Mouse (Mus musculus): ENCODE measurements around the gene Jag1.

Jag1 gene

DNA sequence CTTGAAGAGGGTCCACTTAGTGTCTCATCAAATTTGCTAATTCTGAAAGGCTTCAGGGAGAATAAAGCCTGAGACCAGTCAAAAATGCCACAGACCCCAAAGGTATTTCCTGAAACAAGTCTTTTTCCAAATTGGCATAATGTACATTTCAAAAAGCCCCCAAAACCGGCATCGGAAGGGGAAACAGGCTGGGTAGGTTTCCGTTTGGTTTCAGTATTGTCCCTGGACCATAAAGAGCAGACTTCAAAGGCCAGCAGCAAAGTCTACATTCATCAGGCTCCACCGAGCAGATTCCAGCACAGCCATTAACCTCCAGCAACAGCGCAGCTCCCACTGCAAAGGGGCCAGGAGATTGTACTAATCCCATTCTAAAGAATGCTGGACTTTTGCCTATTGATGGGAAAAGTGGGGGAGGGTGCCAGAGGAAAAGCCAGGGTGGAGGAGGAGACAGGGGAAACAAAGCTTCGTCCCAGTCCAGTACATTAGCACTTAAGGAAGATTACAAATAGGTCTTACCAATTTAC lies 17.2 kb downstream of the Jag1 start:
- no peak for DNase-seq

GRCm38 (mm10) chr2:137098269-137099035 lies 18.0 kb downstream of the Jag1 start:
- DNase-seq, result no peak

- DNase-seq, result no peak
Measured at GRCm38 (mm10) chr2:137096981-137097460, 19.4 kb downstream of the Jag1 start.

DNA sequence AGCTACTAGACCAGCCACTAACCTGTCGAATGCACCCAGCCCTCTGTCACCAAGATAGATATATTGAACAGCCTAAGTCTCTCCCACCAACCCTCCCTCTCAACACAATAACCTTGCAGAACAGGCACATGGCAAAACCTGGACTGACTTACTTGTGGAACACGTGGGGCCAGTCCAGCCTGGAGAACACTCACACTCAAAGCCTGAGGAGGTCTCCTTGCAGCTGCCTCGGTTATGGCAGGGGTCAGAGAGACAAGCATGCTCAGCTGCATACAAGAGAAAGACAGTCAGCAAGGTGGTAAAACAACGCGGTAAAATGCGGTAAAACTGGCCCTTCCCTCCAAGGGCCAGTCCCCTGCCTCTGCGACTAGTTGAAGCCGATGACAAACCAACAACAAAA lies 22.1 kb downstream of the Jag1 start:
- no peak for DNase-seq

- no peak for DNase-seq
Measured at GRCm38 (mm10) chr2:137093298-137093630, 23.2 kb downstream of the Jag1 start.

GRCm38 (mm10) chr2:137092523-137093297 lies 23.7 kb downstream of the Jag1 start:
- DNase-seq, result no peak

DNA sequence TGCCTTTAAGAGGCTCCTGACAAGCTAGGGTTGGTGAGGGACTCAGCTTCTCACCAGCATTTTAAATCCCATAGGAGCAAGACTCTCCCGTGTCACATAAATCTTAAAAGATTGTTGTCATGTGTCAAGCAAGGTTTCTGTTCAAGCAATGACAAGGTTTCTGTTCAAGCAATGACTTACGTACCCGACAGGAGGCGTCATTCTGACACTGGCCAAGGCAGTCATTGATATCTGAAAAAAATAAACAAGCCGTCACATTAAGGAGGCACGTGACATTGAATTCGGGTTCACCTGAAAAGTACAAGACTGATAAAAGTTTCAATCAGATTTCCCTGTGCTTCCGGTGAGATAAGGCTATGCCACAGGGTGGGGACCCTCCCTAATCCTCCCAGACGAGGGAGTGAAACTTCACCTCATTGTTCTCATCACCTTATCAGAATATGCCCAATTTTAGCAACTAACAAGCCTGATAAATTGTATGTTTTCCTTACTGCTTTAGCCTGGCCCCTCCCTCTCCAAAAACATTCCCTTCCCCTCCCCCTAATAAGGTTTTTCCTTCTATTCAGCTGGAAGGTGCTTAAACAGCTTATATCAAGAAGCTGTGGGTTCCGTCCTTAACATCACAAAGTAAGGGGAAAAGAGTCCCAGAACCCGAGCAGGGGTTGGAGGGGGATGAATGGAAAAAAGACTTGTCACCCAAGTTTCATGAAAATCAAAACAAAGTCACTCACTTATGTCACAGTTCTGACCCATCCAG lies 24.5 kb downstream of the Jag1 start:
- no peak for DNase-seq

- no peak for DNase-seq
Measured at GRCm38 (mm10) chr2:137087705-137088104, 28.7 kb downstream of the Jag1 start.

GRCm38 (mm10) chr2:137086621-137087395 lies 29.6 kb downstream of the Jag1 start:
- no peak for DNase-seq

DNA sequence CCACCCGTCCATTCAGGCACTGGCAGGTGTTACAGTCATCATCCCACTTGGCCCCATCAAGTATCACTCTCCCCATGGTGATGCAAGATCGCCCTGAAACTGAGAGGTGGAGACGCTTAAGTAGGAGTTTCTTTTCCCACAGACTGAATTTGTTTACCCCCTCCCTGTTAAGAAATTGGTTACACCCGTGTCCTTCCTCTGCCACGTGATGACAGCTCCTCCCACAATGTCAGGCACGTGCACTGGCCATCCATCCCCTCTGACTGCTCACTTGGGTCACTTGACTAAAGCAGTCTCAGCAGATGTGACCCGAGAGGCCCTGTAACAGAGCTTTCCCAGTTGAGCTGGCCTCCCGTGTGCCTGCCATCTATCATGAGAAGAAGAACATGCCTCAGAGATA lies 31.2 kb downstream of the Jag1 start:
- no peak for DNase-seq

GRCm38 (mm10) chr2:137082896-137083620 lies 33.4 kb downstream of the Jag1 start:
- DNase-seq, result no peak

- DNase-seq, result no peak
Measured at GRCm38 (mm10) chr2:137081001-137081400, 35.4 kb downstream of the Jag1 start.

DNA sequence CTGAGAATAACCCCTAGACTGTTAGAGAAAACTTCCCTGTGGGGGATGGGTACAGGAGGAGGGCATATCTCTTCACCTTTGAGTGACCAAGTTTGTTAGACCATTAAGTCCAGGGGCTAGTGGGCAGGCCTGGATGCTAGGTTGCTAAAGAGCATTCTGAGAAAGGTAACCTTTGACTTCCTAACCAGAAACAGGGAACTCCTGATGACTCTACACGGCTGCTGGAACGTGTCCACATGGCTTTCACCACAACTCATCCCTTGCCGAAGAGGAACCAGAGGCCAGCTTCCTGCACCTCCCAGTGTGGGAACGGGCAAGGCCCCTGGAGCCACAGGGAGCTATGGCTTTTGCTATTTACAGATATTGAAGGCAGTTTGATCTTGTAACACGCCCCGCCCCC lies 36.0 kb downstream of the Jag1 start:
- DNase-seq, result no peak

GRCm38 (mm10) chr2:137079721-137080320 lies 36.6 kb downstream of the Jag1 start:
- DNase-seq, result no peak

GRCm38 (mm10) chr2:137078771-137079170 lies 37.7 kb downstream of the Jag1 start:
- no peak for DNase-seq

- DNase-seq, result no peak
Measured at GRCm38 (mm10) chr2:137074313-137074620, 42.2 kb downstream of the Jag1 start.

DNA sequence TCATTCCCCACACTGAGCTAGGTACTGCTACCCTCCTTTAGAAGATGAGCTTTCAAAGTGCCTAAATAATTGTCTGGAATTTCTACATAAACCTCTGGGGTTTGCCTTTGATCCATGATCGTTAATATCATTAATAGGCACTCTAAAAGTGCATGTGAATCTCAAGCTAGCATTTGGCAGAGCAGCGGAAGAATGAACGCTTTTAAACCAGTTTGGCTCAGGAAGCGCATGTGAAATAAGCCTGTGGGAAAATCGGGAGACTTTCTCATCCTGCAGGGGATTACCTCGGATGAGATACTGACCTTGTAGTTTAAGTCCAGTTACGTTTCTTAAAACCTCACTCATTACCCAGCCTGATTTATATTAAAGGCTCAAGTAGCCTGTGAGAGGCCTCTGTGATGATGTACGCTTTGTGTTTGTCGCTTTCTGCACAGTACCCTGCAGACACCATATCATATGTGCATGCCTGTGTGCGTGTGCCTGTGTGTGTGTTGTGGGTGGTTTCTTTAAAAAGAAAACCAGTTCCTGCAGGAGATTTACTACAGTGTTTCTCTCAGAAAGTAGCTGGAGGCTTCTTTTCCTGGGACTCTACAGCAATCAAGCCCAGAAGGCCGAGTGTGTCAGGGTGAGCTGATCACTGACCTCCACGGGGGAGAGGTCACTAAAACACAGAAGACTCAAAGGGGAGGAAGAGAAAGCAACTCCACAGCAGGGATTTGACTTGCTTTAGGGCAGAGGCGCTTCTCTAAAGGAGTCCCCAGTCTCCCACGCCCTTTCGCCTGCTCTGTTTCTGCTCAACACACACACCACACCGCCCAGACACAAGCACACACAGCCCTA lies 42.8 kb downstream of the Jag1 start:
- DNase-seq, result no peak

DNA sequence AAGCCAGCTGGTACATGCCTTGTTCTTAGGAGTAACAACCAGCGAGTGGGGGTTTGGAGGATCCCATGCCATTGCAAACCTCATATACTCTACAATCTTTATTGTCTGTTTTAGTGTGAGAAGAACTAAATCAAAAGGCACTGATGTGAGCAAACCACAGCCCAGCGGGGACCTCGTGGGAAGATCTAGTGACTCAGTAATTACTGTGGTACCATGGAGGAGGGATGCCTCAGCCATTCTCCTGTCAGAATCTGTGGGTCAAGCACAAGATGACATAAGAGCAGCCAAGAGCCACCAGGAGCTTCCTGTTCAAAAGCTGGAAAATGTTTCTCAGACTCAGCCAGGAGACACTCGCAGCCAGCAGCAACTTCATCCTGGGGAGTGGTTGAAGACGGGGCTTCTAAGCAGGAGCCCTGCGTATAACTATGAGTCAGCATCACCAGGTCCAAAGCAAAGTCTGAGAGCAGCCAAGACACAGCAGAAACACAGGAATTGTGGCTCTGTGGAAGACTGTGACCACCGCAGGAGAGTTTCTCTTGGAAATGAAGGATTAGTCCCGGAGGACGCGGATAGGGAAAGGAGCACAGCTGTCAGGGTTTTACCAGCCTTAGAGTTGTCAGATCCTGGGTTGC lies 48.8 kb downstream of the Jag1 start:
- no peak for DNase-seq

- DNase-seq, result no peak
Measured at GRCm38 (mm10) chr2:137064513-137064912, 51.9 kb downstream of the Jag1 start.

- DNase-seq, result no peak
Measured at GRCm38 (mm10) chr2:137063829-137064228, 52.6 kb downstream of the Jag1 start.

All from liver (tissue).